Mouse (Mus musculus): Measurements from ENCODE around the gene Mum1.
"Not testable (repeated sequence)": the region's sequence is repeated elsewhere in the genome, so short reads cannot be mapped to it uniquely, and the experiment has no call there.

Gene Mum1

GRCm38 (mm10) chr10:80208248-80208647, 18.0 kb upstream of the Mum1 start:
- no peak for DNase-seq (ENCODE audit: low spot score)

- DNase-seq (ENCODE audit: low spot score), result no peak
Measured at GRCm38 (mm10) chr10:80208841-80209371, 17.3 kb upstream of the Mum1 start.

GRCm38 (mm10) chr10:80211547-80212103, 14.6 kb upstream of the Mum1 start:
- DNase-seq (ENCODE audit: low spot score), result not testable (repeated sequence)

- DNase-seq (ENCODE audit: low spot score), result no peak
Measured at GRCm38 (mm10) chr10:80215048-80215772, 11.0 kb upstream of the Mum1 start.

- DNase-seq (ENCODE audit: low spot score), result no peak
Measured at GRCm38 (mm10) chr10:80220676-80221075, 5.6 kb upstream of the Mum1 start.

DNA sequence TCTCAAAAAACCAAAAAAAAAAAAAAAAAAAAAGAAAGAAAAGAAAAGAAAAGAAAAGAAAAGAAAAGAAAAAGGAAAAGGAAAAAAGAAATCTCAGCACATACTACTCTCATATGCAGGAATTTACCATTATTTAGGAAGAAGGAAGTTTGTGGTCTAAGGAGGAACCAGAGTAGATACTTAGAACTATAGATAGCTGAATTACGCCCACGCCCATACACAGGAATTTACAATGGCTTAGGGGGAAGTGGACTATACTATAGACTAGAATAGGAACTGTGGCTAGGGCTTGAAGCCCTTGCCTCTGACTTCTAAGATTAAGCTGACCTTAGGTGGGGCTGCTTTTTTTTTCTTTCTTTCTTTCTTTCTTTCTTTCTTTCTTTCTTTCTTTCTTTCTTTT, 3.1 kb upstream of the Mum1 start:
- DNase-seq (ENCODE audit: low spot score), result not testable (repeated sequence)

DNA sequence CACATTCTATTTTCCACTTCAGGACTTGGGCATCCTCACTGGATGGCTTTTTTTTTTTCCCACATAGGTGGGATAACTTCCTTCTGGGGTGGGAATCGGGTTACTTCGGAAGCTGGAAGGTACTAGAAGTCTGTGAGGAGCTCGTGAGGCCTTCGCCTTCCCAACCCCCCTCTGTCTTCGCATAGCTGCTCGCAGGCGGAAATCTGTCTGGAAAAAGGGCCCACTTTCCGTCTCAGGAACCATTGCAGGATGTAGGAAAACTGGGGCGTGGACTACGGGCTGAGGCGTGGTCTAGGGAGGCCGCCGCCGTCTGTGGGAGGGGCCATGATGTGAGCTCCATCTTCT, 191 bp upstream of the Mum1 start:
- DNase-seq (ENCODE audit: low spot score), result no peak

- no peak for DNase-seq (ENCODE audit: low spot score)
Measured at GRCm38 (mm10) chr10:80227166-80227539, 919 bp downstream of the Mum1 start.

DNA sequence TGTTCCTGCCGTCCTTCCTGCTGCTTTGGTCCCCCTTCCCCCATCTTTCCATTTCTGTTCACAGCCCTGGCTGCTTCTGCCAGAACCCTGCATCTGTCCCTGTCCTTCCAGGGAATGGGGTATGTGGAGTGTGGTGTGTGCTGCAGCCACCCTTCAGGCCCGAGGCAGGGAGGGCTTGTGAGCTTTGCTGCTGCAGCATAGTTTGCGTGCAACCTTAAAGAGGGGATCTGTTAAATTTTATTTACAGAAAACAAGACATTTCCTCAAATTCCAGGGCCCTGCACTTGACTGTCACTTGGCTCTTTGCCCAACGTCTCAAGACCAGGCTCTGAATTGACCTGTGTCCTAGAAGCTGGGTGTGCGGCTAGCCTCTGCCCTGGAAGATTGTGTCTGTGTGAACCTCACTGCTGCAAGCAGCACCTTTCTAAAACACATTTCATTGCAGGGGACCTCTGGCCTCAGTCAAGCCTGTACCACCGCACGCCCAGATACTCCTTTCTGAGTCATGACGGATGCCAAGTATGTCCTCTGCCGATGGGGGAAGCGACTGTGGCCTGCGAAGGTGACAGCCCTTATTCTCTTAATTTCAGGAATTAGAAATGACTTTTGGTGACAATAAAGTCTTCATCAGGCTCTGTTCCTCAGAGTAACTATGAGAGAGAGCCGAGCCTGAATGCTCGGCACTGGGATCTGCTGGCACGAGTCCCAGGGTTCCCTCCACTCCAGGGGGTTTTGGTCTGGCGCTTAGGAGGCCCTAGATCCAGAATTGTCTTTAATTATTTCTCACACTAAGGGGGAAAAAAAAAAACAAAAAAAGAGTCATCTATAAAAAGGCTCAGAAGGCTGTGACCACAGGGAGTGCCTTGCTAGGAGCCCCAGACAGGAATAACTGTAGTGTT, 1.9 kb downstream of the Mum1 start:
- no peak for DNase-seq (ENCODE audit: low spot score)

- no peak for DNase-seq (ENCODE audit: low spot score)
Measured at GRCm38 (mm10) chr10:80236145-80236825, 10.1 kb downstream of the Mum1 start.

DNA sequence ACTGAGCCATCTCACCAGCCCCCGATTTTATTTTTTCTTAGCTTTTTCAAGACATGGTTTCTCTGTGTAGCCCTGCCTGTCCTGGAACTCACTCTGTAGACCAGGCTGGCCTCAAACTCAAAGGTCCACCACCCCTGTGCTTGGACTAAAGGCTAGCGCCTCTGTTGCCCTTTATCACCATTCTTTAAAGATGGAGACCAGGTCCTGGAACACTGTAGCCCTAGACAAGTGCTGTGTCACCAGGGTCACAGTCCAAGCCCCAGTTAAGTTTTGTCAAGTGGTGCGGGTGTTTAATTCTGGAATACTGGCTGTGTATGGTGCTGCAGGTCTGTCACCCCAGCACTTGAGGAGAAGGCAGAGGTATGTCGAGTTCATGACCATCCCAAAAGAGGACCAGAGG, 10.8 kb downstream of the Mum1 start:
- DNase-seq (ENCODE audit: low spot score), result no peak

GRCm38 (mm10) chr10:80238306-80238705, 12.1 kb downstream of the Mum1 start:
- no peak for DNase-seq (ENCODE audit: low spot score)

DNA sequence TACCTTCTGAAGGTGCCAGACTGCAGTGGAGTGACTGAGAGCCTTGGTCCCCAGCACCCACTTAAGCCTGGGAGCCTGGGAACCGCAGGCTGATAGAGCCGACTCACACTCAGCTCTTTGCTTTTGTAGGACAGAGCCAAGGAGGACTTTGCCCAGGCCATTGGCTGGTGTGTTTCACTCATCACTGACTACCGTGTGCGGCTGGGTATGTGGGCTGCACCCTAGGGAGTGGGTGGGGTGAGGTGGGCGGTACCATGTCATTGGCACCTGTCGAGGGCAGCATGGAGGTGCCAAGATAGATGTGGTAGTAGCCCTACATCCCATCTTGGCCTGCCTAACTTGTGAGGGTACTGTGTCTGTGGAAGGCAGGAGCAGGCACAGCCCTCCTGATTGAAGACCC, 13.6 kb downstream of the Mum1 start:
- DNase-seq (ENCODE audit: low spot score), result no peak

DNA sequence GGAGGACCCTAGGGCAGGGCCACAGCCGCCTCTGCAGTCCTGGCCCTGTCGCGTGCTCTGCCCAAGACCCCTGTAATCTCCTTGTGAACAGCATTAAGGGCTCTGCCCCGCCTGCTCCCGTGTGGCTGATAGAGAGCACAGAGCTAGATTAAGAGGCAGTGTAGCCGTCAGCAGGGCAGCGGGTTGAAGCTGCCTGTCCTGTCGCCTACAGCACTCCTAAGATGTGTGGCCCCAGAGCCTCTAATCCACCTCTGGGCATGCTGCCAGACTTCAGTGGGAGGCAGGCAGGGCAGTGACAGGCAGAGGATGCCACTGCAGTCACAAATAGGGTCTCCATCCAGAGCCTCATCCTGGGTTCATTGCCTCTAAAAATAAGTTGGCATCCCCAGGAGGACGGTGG, 15.9 kb downstream of the Mum1 start:
- no peak for DNase-seq (ENCODE audit: low spot score)

GRCm38 (mm10) chr10:80242607-80243006, 16.4 kb downstream of the Mum1 start:
- no peak for DNase-seq (ENCODE audit: low spot score)

- no peak for DNase-seq (ENCODE audit: low spot score)
Measured at GRCm38 (mm10) chr10:80244791-80245399, 18.7 kb downstream of the Mum1 start.

DNA sequence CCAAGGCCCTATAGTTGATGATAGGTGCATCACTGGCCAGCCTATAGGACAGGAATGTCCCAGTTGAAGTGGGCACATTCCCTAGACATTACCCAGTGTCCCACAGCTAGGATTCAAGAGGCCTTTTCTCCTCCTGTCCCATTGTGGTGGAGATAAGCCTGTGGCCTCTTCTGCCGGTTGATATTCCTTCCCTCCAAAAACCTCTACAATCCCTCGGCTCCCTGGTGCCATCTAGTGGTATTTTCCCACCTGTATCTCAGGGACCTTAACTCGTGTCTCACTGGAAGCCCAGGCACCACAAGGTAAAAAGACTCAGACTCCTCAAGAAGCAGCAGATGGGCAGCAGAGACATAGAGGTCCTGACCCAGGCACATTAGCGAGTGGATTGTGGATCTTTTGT, 19.4 kb downstream of the Mum1 start:
- DNase-seq (ENCODE audit: low spot score), result no peak

DNA sequence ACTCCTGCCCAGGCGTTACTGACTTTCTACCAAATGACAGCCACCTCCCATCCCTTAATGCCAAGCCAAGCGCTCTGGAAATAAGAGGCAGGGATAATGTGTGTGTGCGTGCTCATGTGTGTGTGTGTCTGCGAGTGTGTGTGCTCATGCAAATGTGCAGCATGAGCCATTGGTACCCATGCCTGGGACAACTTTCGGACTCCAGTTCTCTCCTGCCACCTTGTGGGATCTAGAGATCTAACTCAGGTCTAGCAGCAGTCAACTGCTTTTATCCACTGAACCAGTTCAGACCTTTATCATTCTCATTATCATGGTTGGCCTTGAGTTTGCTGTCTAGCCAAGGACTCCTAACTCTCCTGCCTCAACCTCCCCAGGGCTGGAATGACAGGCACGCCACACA, 21.6 kb downstream of the Mum1 start:
- DNase-seq (ENCODE audit: low spot score), result no peak

GRCm38 (mm10) chr10:80248437-80248836, 22.2 kb downstream of the Mum1 start:
- not testable (repeated sequence) for DNase-seq (ENCODE audit: low spot score)

DNA sequence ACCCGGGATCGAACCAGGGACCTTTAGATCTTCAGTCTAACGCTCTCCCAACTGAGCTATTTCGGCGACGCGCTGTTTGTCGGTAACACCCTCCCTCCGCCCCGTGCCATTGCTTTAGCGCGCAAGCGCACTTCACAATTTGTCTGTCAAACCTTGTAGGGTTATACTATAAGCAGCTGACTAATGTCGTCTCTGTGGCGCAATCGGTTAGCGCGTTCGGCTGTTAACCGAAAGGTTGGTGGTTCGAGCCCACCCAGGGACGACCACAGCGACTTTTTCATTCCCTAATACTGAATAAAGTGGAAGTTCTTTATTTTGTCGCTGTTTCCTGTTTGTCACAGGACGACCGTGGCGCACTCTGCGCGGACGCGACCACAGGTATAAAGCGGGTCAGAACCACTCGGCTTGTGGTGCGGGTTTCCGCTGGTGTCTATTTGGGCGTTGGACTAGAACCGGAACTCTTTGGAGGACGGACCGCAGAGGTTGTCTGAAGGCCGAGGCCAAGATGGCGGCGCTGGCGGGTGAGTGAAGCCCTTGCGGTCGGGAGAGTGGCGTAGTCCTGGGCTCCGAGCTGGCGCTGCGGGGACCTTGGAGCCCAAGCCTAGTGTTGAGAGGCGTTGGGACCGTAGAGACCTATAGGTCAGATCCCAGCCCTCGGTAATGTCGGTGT, 22.9 kb downstream of the Mum1 start, which contains the start of gene Ndufs7:
Ndufs7 (plus strand) TSS at position 151 of the 670 bp plus-strand sequence.
- peak; percentile 93 for DNase-seq (ENCODE audit: low spot score)

DNA sequence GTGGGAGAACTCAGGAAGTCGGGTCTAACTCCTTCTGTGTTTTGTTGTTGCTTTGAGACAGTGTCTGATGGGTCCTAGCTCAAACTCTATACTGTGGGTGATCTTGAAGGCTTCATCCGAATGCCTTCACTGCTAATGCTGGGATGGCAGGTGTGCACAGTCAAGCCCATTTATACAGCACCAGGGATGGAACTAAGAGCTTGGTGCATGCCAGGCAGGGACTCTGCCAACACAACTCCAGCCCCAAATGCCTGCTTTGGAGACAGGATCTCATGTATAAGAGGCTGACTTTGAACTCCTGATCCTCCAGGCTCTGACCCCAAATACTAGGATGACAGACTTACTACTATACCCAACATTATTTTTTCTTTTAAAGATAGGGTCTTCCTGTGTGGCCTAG, 23.8 kb downstream of the Mum1 start:
- no peak for DNase-seq (ENCODE audit: low spot score)
